Mouse (Mus musculus): Measurements from ENCODE around the gene Pabpn1l.
"Not testable (repeated sequence)": the region's sequence is repeated elsewhere in the genome, so short reads cannot be mapped to it uniquely, and the experiment has no call there.

Pabpn1l gene

GRCm38 (mm10) chr8:122574667-122575251 lies 47.8 kb downstream of the Pabpn1l start:
- no peak for DNase-seq

DNA sequence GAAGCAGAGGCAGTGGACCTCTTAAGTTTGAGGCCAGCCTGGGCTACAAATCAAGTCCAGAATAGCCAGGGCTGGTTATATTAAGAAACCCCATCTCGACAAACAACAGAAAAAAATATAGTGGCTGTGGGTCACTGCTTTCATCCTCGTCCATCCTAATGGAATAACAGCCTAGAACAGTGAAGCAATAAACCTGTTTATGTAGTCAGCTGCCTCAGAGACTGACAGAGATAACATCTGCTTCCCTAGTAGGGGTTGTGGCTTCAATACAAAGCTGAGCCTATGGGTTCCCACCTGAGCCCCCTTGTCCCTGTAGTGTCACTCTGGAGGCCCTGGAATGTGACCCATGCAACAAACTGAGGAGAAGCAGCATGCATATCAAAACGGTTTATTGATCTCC lies 48.3 kb downstream of the Pabpn1l start:
- DNase-seq = no peak

GRCm38 (mm10) chr8:122573577-122573976 lies 49.0 kb downstream of the Pabpn1l start:
- DNase-seq = no peak

DNA sequence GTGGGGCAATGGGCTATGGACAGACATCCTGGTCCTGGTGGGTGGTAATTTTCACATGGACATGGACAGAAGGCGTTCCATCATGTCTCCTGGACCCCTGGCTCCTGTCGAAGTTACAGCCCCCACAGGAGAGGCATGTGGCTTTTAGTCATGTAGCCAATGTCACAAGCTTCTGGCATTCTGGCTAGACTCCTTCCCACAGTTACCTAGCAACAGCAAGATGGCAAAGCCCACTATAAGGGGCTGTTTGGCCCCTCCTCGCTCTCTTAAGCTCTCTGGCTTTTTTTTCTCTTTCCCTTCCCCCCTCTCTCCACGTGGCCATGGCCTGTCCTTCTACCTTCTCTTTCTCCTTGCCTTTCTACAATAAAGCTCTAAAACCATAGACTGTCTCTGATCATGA lies 49.4 kb downstream of the Pabpn1l start:
- not testable (repeated sequence) for DNase-seq

DNA sequence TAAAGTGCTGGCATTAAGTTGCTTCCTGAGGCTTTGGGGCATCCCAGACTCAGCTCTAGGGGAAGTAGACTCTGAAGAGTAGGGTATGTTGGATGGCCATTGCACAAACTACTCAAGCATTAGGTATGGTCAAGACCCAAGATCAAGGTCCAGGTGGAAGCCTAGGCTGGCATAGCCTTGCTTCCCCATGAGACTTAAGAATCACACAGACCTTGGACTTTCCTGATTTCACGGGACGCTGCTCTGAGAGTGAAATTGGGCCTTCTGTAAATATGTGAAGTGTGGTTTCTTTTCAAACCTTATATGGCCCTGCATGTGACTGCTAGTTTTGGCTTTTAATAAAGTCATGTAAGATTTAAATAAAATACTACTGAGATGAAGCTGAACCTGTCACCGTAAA lies 49.8 kb downstream of the Pabpn1l start:
- DNase-seq = no peak

DNA sequence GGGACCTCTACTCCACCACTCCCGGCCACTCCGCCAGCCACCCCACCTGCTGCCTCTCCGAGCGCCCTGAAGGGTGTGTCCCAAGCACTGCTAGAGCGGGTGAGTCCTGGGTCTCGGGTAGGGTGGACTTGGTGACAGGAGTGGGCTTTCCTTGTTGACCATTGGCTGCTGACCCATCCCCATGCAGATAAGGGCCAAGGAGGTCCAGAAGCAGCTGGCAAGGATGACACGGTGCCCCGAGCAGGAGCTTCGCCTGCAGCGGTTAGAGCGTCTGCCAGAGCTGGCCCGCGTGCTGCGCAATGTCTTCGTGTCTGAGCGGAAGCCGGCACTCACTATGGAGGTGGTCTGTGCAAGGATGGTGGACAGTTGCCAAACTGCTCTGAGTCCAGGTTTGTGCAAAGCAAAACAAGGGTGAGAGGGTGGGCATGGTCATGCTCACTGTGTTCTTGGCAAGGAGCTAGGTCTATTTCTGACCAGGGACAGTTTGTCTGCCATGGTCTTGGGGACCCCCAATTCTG lies 50.7 kb downstream of the Pabpn1l start:
- DNase-seq = no peak

DNA sequence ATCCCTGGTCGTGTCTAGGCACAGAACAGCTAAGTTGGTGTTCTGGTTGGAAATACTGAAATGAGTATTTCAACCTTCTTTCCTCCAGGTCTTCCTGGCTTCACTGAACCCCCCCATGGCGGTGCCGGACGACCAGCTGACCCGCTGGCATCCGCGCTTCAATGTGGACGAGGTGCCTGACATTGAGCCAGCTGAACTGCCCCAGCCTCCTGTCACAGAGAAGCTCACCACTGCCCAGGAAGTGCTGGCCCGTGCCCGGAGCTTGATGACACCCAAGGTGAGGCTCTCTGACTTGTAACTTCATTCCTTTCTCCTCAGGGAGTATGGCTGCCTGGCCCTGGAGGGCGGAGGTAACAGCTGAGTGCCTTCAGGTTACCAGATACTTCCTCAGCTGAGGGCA lies 51.4 kb downstream of the Pabpn1l start:
- no peak for DNase-seq

- DNase-seq = no peak
Measured at GRCm38 (mm10) chr8:122569996-122570395, 52.5 kb downstream of the Pabpn1l start.

Measured in thymus, adult 18-20 months (tissue).